Mouse (Mus musculus) olfactory bulb, adult 2 months (tissue): Measurements from ENCODE around the gene Krt16.

ENCODE experiments used
- CTCF ChIP-seq: fragments of 200-500 bp; IDR thresholded peaks from 2 replicates; pipeline ENCODE4 v1.5.1; 2012; ENCODE audit warnings: low read depth, mild to moderate bottlenecking, low read length, moderate library complexity; ENCODE audit not compliant: insufficient read depth
- POLR2A ChIP-seq: fragments of 200-500 bp; IDR thresholded peaks from 2 replicates; pipeline ENCODE4 v1.6.1; 2012; ENCODE audit warnings: mild to moderate bottlenecking, low read depth, low read length, moderate library complexity; ENCODE audit not compliant: insufficient read depth

DNA sequence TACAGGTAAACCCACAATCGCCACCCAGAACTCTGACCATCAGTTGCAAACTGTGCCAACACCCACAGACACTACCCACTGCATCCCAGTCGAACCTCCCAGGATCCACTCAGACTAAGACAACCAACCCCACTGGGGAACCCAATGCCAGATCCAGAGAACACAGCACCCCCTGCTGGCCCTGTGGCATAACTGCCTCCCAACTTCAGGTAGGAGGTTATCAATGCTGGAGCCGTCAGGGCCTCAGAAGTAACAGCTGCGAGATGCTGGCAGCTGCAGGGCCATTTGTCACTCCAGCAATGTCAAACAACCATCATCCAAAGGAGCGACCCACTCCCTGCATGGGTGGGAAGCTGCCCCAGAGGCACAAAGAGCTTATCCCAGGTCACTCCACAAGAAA, 49.1 kb upstream of the Krt16 start:
- TF ChIP-seq CTCF (peak; percentile 57; the same call in 1 of the 2 replicates), POLR2A (no peak)
